Mouse (Mus musculus) hindbrain, postnatal 0 days (tissue): ENCODE results near the gene Dguok. TPM values are rescaled to one million over a fixed set of nuclear protein-coding genes. Genes with fewer than 3 reads are reported as not detected.
A peak's percentile ranks its signal among the peaks of the same experiment; 100 is the strongest.

Experiments
- ATAC-seq: fragments of 200-750 bp; cut with Nextera tagmentation; 2 replicates; pipeline ENCODE4 v1.8.0; 2017; ENCODE audit warnings: mild to moderate bottlenecking, moderate TSS enrichment, moderate library complexity
- DNase-seq: peaks from one replicate; pipeline ENCODE4 v3.0.0-alpha.2; 2015; ENCODE audit warnings: low spot score
- H3K27ac ChIP-seq: fragments of 300-500 bp; sonication (generic); 2 replicates; pipeline ENCODE4 v1.5.1; 2014; ENCODE audit warnings: mild to moderate bottlenecking
- H3K27me3 ChIP-seq: fragments of 300-500 bp; sonication (generic); 2 replicates; pipeline ENCODE4 v1.6.1; 2014; ENCODE audit warnings: low read length, mixed read lengths; ENCODE audit not compliant: insufficient read depth
- H3K36me3 ChIP-seq: fragments of 300-500 bp; sonication (generic); 2 replicates; pipeline ENCODE4 v1.6.1; 2014; ENCODE audit warnings: low read length, mixed read lengths; ENCODE audit not compliant: insufficient read depth
- H3K4me1 ChIP-seq: fragments of 300-500 bp; sonication (generic); 2 replicates; pipeline ENCODE4 v1.6.1; 2014; ENCODE audit warnings: antibody characterized with exemption, low read length, mixed read lengths; ENCODE audit not compliant: insufficient read depth
- H3K4me2 ChIP-seq: fragments of 300-500 bp; sonication (generic); 2 replicates; pipeline ENCODE4 v1.6.1; 2014; ENCODE audit warnings: low read depth, mild to moderate bottlenecking, low read length, moderate library complexity, mixed read lengths
- H3K4me3 ChIP-seq: fragments of 300-500 bp; sonication (generic); 2 replicates; pipeline ENCODE4 v1.5.1; 2014; ENCODE audit warnings: low read length
- H3K9ac ChIP-seq: fragments of 300-500 bp; sonication (generic); replicated peaks from 2 replicates; pipeline ENCODE4 v1.6.1; 2014; ENCODE audit warnings: mild to moderate bottlenecking, low read length, moderate library complexity, mixed read lengths
- H3K9me3 ChIP-seq: fragments of 300-500 bp; sonication (generic); 2 replicates; pipeline ENCODE4 v1.6.1; 2016; ENCODE audit warnings: low read length, mixed read lengths
- CTCF ChIP-seq: IDR thresholded peaks from 2 replicates; pipeline ENCODE4 v1.5.1; 2016; ENCODE audit warnings: antibody characterized with exemption, control low read depth, low read depth
- WGBS: fragments of 180-500 bp; shearing (Covaris S2); extraction: QIAGEN DNeasy Blood & Tissue Kit; methylation state at CpG from one replicate; pipeline ENCODE4 v1.1.7; 2014; 5-methylcytosine and 5-hydroxymethylcytosine counted together
- polyA plus RNA-seq: library from polyadenylated mRNA; unstranded; fragments of >200 nt; fragmentation: Nextera tagmentation; extraction: Ambion mirVana; gene quantifications from 2 replicates; pipeline ENCODE4 v1.2.1, GENCODE M21; 2015
- total RNA-seq: library from RNA; depleted of rRNA; stranded (reverse); fragments of >200 nt; gene quantifications from 2 replicates; pipeline ENCODE4 v1.2.3, GENCODE M21; 2014

The Dguok gene
- total and polyA plus RNA-seq, 2 experiments from 2014 or later = 31.8 to 51.1 TPM

GRCm38 (mm10) chr6:83512495-83512894, 5.7 kb upstream of the Dguok start:
- no peaks in the 10 kb centered on the region for H3K36me3 ChIP-seq
- no peaks in the 10 kb centered on the region for H3K9me3 ChIP-seq
- no peak overlapping the region for H3K27ac ChIP-seq
- ATAC-seq (0 out of 2 replicates have a peak, but pooled peaks have one; percentile 33), DNase-seq (peak; percentile 78)
- H3K4me1 ChIP-seq = no peaks in the 10 kb centered on the region
- WGBS = 24% methylated on average over 1 of the region's 1 CpGs
- H3K27me3 ChIP-seq = no peaks in the 10 kb centered on the region
- no peak overlapping the region for H3K9ac ChIP-seq
- no peak overlapping the region for H3K4me3 ChIP-seq
- H3K4me2 ChIP-seq = no peak overlapping the region
- TF ChIP-seq CTCF = peak; percentile 81

DNA sequence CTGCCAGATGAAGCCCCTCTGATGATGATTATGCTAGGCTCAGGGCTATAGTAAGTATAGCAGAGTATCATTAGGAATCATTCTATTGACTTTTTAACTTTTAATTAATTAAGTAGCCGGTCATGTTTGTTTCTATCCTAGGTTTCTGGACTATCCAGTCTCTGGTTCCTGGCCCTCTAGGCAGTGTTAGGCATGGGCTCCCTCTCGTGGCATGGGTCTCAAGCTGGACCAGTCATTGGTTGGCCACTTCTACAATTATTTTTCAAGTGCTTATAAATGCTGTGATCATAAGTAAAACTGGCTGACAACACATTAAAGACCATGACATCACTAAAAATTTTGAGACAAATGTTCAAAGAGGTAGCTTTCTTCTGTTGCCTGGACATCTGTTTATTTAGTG, 3.4 kb upstream of the Dguok start:
- Histone ChIP-seq H3K4me1 (peaks cover 6% of the 10 kb centered on the region; the same call in 1 of the 2 replicates), H3K36me3 (no peaks in the 10 kb centered on the region), H3K27me3 (no peaks in the 10 kb centered on the region), H3K9me3 (no peaks in the 10 kb centered on the region), H3K4me3 (no peak overlapping the region), H3K27ac (no peak overlapping the region), H3K4me2 (no peak overlapping the region), H3K9ac (no peak overlapping the region)
- DNase-seq (no peak), ATAC-seq (no peak)
- TF ChIP-seq CTCF = peak; percentile 50
- 61% methylated on average over 2 of the region's 2 CpGs for WGBS

DNA sequence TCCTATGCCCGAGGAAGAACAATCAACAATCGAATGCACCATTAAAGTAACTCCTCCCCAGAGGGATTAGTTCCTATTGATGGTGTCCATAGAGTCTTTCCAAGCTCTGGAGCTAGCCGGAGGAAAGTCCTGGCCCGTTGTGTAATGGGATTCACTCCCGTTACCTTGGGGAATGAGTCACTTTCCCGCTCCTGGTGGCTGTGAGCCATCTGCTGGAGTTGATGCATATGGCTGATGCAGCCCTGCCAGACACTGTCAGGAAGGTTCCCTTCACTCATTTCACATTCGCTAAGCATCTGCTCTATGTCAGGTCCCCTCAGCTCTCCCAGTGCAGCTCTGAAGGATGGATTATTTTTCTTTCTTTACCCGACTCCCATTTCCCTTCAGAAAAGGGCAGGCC, 2.7 kb upstream of the Dguok start:
- H3K9ac ChIP-seq = no peak overlapping the region
- no peak overlapping the region for H3K4me3 ChIP-seq
- WGBS = 26% methylated on average over 8 of the region's 8 CpGs
- H3K27ac ChIP-seq = no peak overlapping the region
- H3K36me3 ChIP-seq = no peaks in the 10 kb centered on the region
- no peak overlapping the region for H3K4me2 ChIP-seq
- H3K9me3 ChIP-seq = no peaks in the 10 kb centered on the region
- H3K4me1 ChIP-seq = peaks cover 6% of the 10 kb centered on the region; the same call in 1 of the 2 replicates
- no peaks in the 10 kb centered on the region for H3K27me3 ChIP-seq
- DNase-seq (peak; percentile 67), ATAC-seq (no peak)
- TF ChIP-seq CTCF = peak; percentile 35

DNA sequence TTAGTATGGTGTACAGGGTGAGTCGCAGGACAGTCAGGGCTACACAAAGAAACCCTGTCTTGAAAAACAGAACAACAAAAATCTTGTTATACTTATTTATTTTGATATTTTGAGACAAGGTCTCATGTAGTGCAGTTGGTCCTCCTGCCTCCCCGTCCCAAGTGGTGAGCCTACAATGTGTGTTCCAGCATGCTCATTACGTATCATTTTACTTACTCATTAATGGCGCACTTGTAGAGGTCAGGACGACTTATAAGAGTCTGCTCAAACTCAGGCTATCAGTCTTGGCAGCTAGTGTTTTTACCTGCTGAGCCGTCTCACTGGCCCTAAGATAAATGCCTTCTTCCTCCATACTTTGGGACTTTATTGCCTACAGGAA, 388 bp upstream of the Dguok start:
- ATAC-seq (no peak), DNase-seq (no peak)
- Histone ChIP-seq H3K4me3 (peak overlapping the region; percentile 54), H3K9ac (peak overlapping the region; percentile 75), H3K27ac (peak overlapping the region; percentile 94), H3K4me2 (peak overlapping the region; percentile 64), H3K36me3 (no peaks in the 10 kb centered on the region), H3K9me3 (no peaks in the 10 kb centered on the region), H3K4me1 (peaks cover 6% of the 10 kb centered on the region; the same call in 1 of the 2 replicates), H3K27me3 (no peaks in the 10 kb centered on the region)
- 33% methylated on average over 6 of the region's 6 CpGs for WGBS
- no peak for TF ChIP-seq CTCF

DNA sequence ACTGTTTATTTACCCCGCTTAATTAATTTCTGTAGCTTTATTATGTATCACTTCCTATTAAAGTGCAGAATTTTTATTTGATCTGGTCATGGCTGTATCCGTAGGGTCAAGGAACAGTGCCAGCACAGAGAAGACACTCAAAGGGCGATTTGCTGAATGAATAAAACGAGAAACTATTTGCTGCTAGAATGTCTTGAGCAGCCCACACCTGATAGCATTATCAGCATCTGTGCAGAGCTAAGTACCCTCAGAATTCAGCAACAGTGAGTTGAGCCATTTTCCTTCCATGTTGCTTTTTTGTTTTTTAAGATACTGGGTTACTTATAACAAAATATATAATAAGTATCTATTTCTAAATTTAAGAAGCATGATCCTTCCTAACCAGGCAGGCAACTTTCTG, 1.2 kb downstream of the Dguok start:
- H3K9ac ChIP-seq = peak overlapping the region; percentile 75; the same call in 1 of the 2 replicates
- WGBS = 92% methylated on average over 4 of the region's 4 CpGs

DNA sequence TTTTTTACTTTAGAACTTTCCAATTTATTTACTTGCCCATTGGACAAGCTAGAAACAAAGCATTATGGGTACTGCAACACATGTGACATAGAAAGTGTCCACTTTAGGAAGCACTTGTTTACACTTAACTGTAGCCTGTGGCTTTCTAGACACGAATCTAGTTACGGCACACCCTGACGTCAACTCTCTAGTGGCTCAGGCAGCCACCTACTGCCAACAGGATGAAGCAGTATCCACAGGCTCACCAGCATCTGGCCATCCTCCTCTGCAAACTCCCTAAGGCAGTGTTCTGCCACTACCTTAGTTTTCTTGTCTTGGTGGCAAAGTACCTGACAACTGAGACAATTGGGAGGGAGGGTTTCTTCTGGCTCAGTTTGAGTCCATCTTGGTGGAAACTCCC, 3.4 kb downstream of the Dguok start:
- Histone ChIP-seq H3K9ac (no peak overlapping the region), H3K4me2 (no peak overlapping the region), H3K4me3 (no peak overlapping the region), H3K27ac (no peak overlapping the region), H3K27me3 (no peaks in the 10 kb centered on the region), H3K4me1 (peaks cover 6% of the 10 kb centered on the region; the same call in 1 of the 2 replicates), H3K36me3 (no peaks in the 10 kb centered on the region), H3K9me3 (no peaks in the 10 kb centered on the region)
- WGBS = 88% methylated on average over 3 of the region's 3 CpGs
- TF ChIP-seq CTCF = no peak
- no peak for ATAC-seq
- DNase-seq = no peak

More for the DNA sequence above, 1.2 kb downstream of the Dguok start:
- peak overlapping the region; percentile 54 for H3K4me3 ChIP-seq
- no peaks in the 10 kb centered on the region for H3K27me3 ChIP-seq
- peak overlapping the region; percentile 64 for H3K4me2 ChIP-seq
- no peak for ATAC-seq
- H3K36me3 ChIP-seq = no peaks in the 10 kb centered on the region
- H3K4me1 ChIP-seq = peaks cover 6% of the 10 kb centered on the region; the same call in 1 of the 2 replicates
- DNase-seq = no peak
- no peaks in the 10 kb centered on the region for H3K9me3 ChIP-seq
- H3K27ac ChIP-seq = peak overlapping the region; percentile 94
- no peak for TF ChIP-seq CTCF

- Histone ChIP-seq H3K27me3 (no peaks in the 10 kb centered on the region), H3K36me3 (no peaks in the 10 kb centered on the region), H3K4me3 (no peak overlapping the region), H3K4me2 (no peak overlapping the region), H3K9me3 (no peaks in the 10 kb centered on the region), H3K9ac (no peak overlapping the region), H3K27ac (no peak overlapping the region), H3K4me1 (peaks cover 6% of the 10 kb centered on the region; the same call in 1 of the 2 replicates)
- TF ChIP-seq CTCF = no peak
- no peak for DNase-seq
- ATAC-seq = no peak
- 84% methylated on average over 3 of the region's 3 CpGs for WGBS
These were observed 4.1 kb downstream of the Dguok start for GRCm38 (mm10) chr6:83502656-83503055.
